Mouse (Mus musculus): ENCODE results near the gene Adh6a. TPM values are rescaled to one million over a fixed set of nuclear protein-coding genes. Genes with fewer than 3 reads are reported as not detected.
A peak's percentile ranks its signal among the peaks of the same experiment; 100 is the strongest.

Adh6a gene
- total RNA-seq (2015): not detected in 2 replicates
- total RNA-seq (2017): not detected in 2 replicates

DNA sequence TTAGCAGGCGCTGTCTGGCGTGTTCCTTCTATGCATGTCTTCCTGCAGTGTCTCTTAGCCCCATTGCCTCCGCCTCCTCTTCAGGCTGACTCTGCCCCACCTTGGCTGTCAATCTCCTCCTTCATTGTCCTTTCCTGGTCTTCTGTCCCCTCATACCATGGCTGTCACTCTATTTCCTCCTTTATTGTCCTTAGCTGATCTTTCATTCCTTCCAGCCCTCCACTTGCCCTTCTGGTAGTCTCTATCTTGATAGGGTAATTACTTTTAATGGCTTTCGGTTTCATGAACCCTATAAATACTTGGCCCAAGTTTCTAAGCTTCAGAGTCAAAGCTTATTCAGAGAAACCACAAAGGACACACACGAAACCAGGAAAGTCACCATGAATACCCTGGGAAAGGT, at the start of gene Adh6a:
Gene Adh6a, plus strand, starts transcription at position 322 of the 400 bp plus-strand sequence.
- ATAC-seq (ENCODE audit: poor library complexity, severe bottlenecking): no peak

DNA sequence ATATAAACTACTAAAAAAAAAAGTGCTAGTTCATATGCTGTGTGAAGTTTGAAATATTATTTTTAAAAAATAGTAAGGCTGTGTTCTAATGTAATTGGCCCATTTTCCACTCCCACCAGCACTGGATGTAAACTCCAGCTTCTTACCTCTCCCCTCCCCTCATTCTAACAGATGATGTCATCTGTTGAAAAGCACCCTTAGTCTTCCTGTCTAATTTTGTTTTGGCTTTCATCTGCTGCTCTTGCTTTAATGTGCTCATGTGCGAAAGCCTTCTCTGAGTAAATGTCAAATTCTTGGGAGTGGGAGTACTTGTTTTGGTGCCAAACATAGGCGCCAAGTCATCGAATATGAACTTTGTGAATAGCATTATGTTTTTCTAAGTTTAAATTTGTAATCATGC, 48.4 kb upstream of the Adh6a start:
- ATAC-seq (ENCODE audit: poor library complexity, severe bottlenecking): no peak

DNA sequence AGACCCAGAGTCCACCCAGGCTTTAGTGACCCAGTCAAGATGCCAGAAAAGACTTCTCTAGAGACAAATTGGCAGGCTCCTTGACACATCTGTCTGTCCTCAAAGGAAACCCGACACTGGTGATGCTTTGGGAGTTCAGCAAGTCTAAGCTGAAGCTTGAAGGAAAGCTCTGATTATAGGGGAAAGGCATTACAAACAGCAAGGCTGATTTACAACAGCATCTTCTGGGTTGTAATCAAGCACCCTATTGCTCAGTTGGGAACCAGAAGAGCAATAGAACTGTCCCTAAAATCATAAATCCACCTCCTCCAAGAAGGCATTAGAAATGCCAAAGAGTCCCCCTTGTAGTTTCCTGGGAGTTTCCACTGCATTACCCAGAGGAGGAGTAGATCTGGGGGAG, 42.6 kb upstream of the Adh6a start:
- ATAC-seq (ENCODE audit: poor library complexity, severe bottlenecking): no peak

DNA sequence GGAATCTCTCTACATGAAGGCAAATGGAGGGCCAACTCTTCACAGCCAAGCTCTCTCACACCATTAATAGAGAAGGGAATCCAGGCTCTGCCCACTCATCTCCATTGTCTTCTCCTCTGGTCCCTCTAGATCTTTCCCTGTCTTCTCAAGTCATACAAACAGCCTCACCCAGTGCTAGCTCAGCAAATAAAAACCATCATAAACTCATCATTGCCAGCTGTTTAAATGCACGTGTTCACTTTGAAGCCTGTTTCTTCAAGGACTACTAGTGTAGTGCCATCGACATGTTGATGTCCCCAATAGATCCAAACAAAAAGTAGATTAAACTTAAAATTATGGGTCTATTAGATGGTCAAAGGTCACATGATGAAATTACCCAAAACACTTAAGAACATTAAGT, 41.8 kb upstream of the Adh6a start:
- ATAC-seq (ENCODE audit: poor library complexity, severe bottlenecking): no peak

DNA sequence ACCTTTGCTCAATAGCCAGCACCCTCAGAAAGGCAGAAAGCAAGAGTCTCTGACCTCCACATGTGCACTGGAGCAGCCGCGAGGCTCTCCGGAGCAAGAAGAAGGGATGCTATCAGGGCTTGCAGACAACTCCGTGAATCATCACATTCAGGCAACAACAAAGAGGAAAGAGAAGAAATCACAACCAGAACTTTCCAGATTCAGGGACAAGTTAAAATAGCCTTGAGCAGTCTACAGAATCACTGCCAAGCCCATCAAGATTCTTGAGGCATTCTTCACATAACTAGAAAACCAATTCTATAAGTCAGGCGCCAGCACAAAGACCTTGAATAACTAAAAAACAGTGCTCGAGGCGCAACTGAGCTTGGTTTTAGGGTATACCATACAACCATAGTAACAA, 40.0 kb upstream of the Adh6a start:
- ATAC-seq (ENCODE audit: poor library complexity, severe bottlenecking): no peak

DNA sequence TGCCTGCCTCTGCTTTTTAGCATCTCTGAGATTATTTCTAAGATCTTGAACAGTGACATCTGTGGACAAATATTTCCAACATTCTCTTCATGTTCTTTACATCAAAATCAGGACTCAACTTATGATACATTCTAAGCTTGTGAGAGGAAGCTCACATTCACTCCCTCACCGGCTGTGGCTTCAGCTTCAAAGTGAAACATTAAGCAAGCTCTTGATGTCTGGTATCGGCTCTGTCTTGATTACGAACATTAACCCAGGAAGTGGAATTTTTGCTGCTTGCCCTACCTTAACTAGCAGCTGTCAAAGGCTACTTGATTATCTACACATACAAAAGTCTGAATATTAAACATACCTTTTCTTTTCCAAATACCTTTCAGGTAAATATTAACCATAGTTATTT, 38.0 kb upstream of the Adh6a start:
- peak; percentile 27; the same call in 1 of the 2 replicates for ATAC-seq (ENCODE audit: poor library complexity, severe bottlenecking)

DNA sequence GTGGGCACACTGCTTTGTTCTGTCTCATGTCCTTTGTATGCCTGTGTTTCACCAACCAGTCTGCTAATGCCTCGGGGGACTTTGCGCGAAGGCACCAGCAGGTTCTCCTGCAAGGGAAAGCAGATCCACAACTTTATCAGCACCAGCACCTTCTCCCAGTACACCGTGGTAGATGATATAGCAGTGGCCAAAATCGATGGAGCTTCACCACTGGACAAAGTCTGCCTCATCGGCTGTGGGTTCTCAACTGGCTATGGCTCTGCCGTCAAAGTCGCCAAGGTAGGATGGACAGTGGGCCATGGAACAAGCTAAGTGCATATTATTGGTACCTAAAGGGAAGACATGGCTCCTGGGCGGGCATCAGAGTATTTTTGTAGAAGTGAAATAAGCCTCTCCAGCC, 30.5 kb upstream of the Adh6a start:
- ATAC-seq (ENCODE audit: poor library complexity, severe bottlenecking): no peak

DNA sequence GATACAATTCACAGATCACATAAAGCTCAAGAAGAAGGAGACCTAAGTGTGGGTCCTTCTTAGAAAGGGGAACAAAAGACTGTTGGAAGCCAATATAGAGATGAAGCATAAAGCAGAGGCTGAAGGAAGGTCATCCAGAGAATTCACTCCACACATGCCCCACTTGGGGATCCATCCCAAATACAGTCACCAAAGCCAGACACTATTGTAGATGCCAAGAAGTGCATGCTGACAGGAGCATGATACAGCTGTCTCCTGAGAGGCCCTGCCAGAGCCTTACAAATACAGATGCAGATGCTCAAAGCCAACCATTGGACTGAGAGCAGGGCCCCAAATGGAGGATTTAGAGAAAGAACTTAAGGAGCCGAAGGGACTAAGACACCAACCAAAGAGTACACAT, 29.3 kb upstream of the Adh6a start:
- no peak for ATAC-seq (ENCODE audit: poor library complexity, severe bottlenecking)

DNA sequence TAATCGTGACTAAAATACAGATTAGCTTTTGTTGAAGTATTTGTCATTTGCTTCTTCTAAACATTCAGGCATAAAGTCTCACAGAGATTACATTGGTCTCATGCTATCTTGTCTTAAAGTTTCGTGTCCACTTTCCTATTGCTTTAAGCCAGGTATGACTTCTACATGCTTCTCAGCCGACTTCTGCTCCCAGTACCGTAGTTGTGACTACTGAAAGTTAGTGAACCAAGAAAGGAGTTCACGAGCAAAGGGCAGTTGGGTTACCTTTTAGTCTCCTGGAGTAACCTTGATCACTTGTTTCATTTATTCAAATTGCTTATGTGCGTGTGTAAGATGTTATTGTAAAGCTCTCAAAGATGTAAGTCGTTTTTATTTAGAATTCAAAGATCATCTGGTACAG, 27.1 kb upstream of the Adh6a start:
- no peak for ATAC-seq (ENCODE audit: poor library complexity, severe bottlenecking)

DNA sequence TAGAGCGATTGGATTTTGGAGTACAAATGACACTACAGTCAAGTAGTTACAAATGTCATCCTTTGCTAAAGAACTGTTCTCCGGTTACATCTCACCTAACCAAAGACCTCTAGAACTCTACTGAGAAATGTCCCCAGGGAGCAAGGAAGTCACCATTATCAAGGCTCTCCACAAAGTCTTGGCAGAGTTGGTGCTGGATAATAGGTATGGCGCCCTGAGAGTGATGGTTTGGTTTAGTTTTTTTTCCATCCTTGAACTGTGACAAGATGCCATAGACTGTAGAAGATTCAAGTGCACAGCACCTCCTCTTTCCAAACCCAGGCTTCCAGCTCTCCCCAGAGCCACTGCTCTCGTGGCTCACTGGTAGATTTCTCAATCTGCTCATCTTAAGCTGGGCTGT, 25.4 kb upstream of the Adh6a start:
- no peak for ATAC-seq (ENCODE audit: poor library complexity, severe bottlenecking)

DNA sequence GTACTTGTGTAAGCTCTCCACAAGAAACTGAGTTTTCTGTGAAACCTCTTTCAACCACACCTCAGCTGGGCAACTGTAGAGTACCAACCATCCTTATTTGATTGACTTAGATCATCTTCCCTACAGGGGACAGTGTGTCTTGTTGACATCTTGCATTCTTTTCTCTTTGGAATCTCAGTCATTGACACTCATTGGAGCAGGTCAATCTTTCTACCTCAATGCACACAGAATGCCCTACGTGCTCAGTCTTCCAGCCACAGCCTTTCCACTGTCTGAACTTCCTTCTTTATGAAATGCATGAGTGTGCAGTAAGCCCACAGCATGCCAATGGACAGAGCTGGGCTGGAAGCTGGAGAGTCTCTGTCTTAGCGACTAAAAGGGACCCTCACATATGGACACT, 22.4 kb upstream of the Adh6a start:
- ATAC-seq (ENCODE audit: poor library complexity, severe bottlenecking): no peak

DNA sequence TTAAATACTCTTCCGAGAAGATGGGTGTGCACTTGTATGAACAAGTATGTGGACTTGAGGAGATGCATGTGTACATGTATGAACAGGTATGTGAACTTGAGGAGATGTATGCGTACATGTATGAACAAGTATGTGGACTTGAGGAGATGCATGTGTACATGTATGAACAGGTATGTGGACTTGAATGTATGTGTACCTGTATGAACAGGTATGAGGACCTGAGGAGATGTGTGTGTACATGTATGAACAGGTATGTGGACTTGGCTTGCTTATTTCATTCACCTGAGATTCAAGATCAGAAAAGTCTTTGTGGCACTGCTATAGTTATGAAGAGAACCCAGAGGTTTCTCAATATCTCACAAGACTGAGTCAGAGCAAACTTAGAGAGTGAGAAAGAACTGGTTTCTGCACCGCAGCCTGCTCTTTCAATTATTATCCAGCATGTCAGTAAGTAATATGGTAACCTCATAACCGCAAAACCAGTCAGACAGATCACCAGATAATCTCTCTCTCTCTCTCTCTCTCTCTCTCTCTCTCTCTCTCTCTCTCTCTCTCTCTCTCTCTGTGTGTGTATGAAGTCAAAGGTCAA, 21.5 kb upstream of the Adh6a start:
- ATAC-seq (ENCODE audit: poor library complexity, severe bottlenecking): no peak

DNA sequence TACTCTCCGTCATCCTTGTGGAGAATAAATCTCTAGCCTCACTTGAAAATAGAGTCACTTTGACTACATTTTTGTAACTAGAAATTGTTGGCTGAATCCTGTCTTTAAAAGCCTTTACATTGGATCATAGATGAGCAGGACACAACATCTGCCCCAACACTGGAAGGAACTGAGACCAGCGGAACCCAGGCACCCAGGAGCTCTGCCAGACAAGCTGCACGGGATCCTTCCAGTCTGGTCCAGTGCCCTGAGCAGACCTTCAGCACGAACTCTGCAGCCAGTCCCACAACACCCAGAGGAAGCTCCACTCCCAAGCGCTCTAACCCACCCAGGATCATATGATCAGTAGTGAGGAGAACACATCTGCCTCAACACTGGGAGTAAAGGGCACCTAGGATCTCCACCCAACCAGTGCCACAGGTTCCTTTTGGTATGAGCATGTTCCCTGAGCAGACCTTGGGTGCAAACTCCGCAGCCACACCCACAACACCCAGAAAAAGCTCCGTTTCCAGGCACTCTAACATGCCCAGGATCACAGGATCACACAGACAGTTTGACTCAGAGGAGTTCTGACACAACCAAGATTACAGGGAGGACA, 19.7 kb upstream of the Adh6a start:
- no peak for ATAC-seq (ENCODE audit: poor library complexity, severe bottlenecking)

DNA sequence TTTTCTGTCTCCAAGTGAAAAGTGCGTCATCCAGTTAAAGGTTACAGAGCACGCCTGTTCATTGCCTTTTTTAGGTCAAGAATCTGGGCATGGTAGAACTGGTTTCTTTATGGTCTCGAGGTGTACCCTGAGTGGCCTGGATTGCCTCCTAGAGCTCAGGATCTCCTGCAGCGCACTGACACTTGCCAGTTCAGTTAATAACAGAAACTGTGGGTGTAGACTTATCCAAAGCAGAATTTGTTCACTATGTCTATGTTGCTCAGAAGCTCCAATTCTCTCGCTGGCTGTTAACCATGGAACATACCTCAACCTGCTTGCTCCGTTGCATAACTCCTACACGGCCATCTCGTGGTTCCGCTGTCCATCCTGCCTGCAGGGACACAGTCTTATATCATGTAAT, 13.0 kb upstream of the Adh6a start:
- no peak for ATAC-seq (ENCODE audit: poor library complexity, severe bottlenecking)

DNA sequence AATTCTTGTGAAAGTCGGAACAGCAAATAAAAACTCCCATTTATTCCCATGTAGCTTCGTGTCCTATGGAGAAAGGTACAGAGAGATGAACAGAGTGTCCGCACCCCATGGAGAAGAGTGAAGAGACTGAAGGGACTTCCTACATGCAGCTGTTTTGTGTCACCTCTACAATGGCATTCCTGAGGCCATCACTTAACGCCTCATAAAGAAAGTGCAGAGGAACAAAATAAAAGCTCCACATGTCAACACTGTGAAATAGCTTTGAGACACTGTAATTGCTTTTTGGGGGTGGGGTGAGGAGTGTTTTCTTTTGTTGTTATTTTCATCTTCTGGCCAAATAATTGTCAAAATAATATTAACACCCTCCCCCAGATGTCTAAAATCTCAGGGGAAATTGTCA, 10.4 kb upstream of the Adh6a start:
- ATAC-seq (ENCODE audit: poor library complexity, severe bottlenecking): no peak

DNA sequence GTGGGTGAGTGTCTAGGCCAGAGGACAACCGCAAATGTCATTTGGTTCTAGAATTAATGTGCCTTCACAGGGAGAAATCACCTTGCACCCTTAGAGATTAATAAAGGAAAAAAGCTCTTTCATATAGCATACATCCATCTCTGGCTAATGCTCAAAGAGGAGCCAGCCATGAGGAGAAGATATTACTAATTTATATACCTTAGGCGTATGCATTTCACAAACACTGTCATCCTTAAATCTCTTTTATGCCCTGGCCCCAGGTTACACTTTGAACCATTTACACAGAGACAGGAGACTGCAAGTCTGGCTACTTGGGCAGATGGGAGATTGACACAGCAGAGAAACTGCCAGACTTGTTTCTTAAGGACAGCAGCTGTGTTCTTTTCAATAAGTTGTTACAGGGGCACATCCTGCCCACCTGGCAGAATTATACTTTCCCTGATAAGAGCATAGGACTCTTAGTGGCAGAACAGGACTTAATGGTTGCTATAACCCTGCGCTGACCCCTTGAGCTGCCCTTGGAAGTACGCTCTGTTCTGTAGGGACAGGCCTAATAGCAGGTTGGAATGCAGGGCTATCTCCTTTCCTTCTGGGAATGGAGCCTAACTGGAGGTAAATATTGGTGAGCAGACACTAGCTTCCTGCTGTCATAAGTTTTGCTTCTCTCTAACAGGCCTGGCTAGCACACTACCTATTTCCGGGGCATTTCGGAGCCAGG, 9.2 kb upstream of the Adh6a start:
- ATAC-seq (ENCODE audit: poor library complexity, severe bottlenecking): no peak

DNA sequence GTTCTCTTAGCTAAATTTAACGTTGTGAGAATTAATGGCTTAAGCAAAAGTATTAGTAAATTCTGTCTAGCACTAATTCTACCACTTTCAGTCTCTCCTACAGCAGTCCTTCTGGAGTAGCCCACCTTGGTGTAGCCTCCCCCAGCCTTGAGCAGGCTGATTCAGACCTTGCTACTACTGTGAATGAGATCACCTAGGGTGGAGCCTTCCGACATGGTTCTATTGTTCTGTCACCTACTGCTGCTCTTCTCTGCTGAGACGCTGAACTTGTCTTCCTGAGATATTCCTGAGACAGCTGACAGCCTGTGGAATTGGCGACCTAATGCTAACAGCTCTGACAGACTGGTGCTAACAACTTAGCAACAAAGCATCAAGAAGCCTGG, 8.6 kb upstream of the Adh6a start:
- ATAC-seq (ENCODE audit: poor library complexity, severe bottlenecking): no peak

DNA sequence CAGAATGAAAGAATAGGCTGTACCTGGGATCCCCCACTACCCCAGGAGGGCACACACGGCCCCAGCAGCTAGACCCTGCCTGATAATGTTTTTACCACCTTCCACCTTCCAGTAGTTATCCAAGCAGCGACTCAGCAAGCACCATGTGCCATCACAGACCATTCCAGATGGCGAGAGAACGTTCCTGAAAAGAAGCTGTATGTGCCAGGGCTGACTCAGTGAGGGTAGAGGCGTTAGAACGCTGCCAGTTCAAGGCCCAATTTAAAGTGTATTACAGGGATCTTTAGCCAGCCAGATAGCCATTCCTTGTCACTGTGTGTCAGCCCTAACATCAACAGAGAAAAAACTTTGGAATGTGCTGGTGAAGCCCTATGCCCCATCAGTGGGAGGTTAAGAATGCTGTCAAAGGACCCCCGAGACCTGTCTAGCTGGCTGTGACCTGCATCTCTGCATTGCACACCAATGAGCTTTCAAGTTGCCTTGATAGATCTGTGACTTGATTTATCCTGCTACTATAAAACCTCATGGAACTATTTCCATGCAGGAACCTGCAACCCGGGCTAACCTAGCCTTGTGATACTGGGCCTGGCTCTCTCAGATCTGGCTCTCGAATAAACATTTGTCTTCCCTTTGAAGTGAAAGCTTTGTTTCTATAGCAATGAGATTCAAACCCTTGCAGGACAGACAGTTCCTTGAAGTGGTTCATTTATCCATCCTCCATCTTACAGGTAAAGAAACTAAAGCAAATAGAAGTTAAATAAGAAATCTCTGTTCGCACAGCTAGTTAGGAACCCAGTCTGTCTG, 7.4 kb upstream of the Adh6a start:
- no peak for ATAC-seq (ENCODE audit: poor library complexity, severe bottlenecking)

DNA sequence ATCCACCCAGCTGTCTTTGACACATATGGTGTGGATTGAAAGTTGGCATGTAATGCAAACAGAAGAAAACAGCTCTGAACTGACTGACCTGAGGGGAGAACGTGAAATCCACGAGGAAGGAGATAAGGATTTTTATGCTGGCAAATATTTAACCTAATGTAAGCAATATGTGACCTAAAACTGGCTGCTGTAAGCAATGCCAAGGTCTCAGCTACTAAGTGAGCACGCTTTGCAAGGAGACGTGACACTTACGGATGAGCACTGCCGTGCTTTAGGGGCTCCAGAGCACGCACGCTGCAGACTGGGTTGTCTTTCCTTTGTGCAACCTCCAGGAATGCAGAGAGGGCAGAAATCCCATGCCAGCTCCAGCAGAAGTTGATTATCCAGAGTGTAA, 6.8 kb upstream of the Adh6a start:
- ATAC-seq (ENCODE audit: poor library complexity, severe bottlenecking): no peak

DNA sequence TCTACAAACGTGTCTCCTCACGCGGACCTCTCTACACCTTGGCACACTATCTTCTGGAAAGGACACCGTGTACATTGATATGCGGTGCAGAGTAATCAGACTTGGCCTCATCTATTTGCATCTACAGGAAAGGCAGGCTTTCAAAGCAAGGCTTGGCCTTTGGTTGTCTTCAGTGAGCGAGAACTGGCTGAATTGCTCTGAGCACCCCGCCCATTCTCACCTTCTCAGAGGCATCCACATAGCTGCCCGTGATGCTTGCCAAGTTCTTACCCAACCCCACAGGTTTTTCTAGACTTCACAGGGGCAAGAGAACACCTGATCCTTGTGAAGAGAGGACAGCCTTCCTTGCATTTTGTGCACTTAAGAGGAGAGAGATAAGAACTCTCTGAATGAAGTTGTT, 3.2 kb upstream of the Adh6a start:
- no peak for ATAC-seq (ENCODE audit: poor library complexity, severe bottlenecking)

DNA sequence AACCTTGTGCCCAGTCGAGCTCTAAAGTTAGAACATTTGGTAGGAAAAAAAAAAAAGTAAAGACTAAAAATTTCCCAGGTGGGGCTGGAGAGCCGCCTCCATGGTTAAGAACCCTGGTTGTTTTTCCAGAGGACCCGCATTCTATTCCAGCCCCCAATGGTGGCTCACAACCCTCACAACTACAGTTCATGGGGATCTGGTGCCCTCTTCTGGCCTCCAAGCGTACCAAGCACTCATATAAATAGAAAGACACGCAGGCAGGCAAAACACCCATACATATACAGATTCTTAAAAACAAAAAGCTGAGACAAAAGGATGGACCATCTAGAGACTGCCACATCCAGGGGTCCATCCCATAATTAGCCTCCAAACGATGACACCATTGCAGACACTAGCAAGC, 2.1 kb upstream of the Adh6a start:
- ATAC-seq (ENCODE audit: poor library complexity, severe bottlenecking): no peak

Measured in megakaryocyte, adult 5-6 weeks (primary cell).